Mouse (Mus musculus) thymus, adult 2 months (tissue): ENCODE measurements around the gene Herc6.

Source experiments
- CTCF ChIP-seq: fragments of 200-500 bp; IDR thresholded peaks from 2 replicates; pipeline ENCODE4 v1.5.1; 2012; ENCODE audit warnings: mild to moderate bottlenecking, control low read depth, low read length, moderate library complexity, borderline replicate concordance; ENCODE audit not compliant: control insufficient read depth, poor library complexity, insufficient read depth; ENCODE audit errors: extremely low read depth
- POLR2A ChIP-seq: fragments of 200-500 bp; IDR thresholded peaks from 2 replicates; pipeline ENCODE4 v1.6.1; 2012; ENCODE audit warnings: mild to moderate bottlenecking, low read length, control low read depth, moderate library complexity; ENCODE audit not compliant: control insufficient read depth, poor library complexity, insufficient read depth; ENCODE audit errors: extremely low read depth

- TF ChIP-seq POLR2A (no peak), CTCF (no peak)
Observed at GRCm38 (mm10) chr6:57605546-57606307, 24.9 kb downstream of the Herc6 start.
